9 mouse cellular contexts compared by ENCODE assay signal in the genomic region with DNA sequence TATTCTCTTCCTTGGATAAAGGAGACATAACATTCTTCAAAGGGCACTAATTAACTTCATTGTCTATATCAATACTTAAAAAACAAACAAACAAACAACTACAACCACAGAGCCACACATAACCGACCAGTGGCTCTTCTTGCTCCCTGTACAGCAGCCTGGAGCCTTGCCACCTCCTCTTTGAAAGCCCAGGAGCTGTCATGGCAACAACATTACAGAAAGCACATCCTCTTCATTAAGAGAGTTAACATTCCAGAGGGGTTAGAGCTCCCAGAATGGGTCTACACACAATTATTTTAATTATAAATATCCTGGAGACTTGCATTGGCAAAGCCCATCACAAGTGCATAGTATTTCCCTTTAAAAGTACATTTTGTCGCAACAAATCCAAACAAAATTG.
DNase-seq lines count a peak whose midpoint lies in the region; ATAC-seq and TF ChIP-seq lines count a peak whose summit lies in the region.
"Had no signal": no experiment of that assay in that cellular context is flagged by ENCODE, and none has a peak within 500 bp of the region (broad histone marks: within the 10 kb centered on the region; RNA-seq: fewer than 3 reads in every experiment).

No protein-coding gene starts in this region.

- DNase-seq in heart, postnatal 0 days (ENCODE audit: low spot score): peak; percentile 51
- DNase-seq in heart, embryonic 10.5 days (ENCODE audit: low spot score): no peak
- DNase-seq in right cerebral cortex, postnatal 10 days (ENCODE audit: low spot score in 2 of 2): peak; percentile 65 to 72
- no peak for DNase-seq in right cerebral cortex, postnatal 36 days (ENCODE audit: low spot score in 2 of 2)
- DNase-seq in retina, embryonic 14.5 days (ENCODE audit: low spot score): peak; percentile 62
- DNase-seq in adrenal gland, adult 18-20 months (ENCODE audit: low spot score in 2 of 2): no peak
- DNase-seq in spleen, postnatal 4 days (ENCODE audit: low spot score in 2 of 2): no peak
- DNase-seq: kidney, adult 11 months had no signal

- H3K27me3 ChIP-seq in heart, postnatal 0 days (ENCODE audit: control insufficient read depth, insufficient read depth, low read length): no peaks in the 10 kb centered on the region
- no peaks in the 10 kb centered on the region for H3K27me3 ChIP-seq in heart, embryonic 10.5 days (ENCODE audit: insufficient read depth, poor library complexity, severe bottlenecking)
- no peaks in the 10 kb centered on the region for H3K27me3 ChIP-seq in hindbrain, embryonic 15.5 days

- peaks cover 27% of the 10 kb centered on the region for H3K4me1 ChIP-seq in heart, postnatal 0 days (ENCODE audit: control insufficient read depth, insufficient read depth)
- peaks cover 9% of the 10 kb centered on the region; the same call in 1 of the 2 replicates for H3K4me1 ChIP-seq in heart, embryonic 10.5 days
- H3K4me1 ChIP-seq in hindbrain, embryonic 15.5 days (replicated peaks): peaks cover 13% of the 10 kb centered on the region

- no peak overlapping the region for H3K4me3 ChIP-seq in heart, postnatal 0 days (ENCODE audit: low read depth, low read length)
- H3K4me3 ChIP-seq in heart, embryonic 10.5 days: no peak overlapping the region
- no peak overlapping the region for H3K4me3 ChIP-seq in hindbrain, embryonic 15.5 days

- no peaks in the 10 kb centered on the region for H3K9me3 ChIP-seq in heart, postnatal 0 days (replicated peaks; ENCODE audit: control insufficient read depth, low read length)
- no peaks in the 10 kb centered on the region for H3K9me3 ChIP-seq in heart, embryonic 10.5 days
- no peaks in the 10 kb centered on the region for H3K9me3 ChIP-seq in hindbrain, embryonic 15.5 days

- no peak overlapping the region for H3K9ac ChIP-seq in heart, postnatal 0 days (replicated peaks; ENCODE audit: low read depth, low read length)
- no peak overlapping the region for H3K9ac ChIP-seq in hindbrain, embryonic 15.5 days

- WGBS in heart, postnatal 0 days: 45% methylated on average over 2 of the region's 2 CpGs
- 68% methylated on average over 2 of the region's 2 CpGs for WGBS in heart, embryonic 10.5 days
- WGBS in hindbrain, embryonic 15.5 days: 36% methylated on average over 2 of the region's 2 CpGs

- H3K27ac ChIP-seq in heart, postnatal 0 days (ENCODE audit: low read depth): no peak overlapping the region
- no peak overlapping the region for H3K27ac ChIP-seq in heart, embryonic 10.5 days
- 0 out of 2 replicates have a peak overlapping the region, but pooled peaks have one; percentile 30 for H3K27ac ChIP-seq in hindbrain, embryonic 15.5 days (replicated peaks)

- no peak for TF ChIP-seq CTCF in heart, postnatal 0 days (IDR thresholded peaks at IDR 0.05; ENCODE audit: low read depth)

- H3K36me3 ChIP-seq in heart, postnatal 0 days (replicated peaks; ENCODE audit: control insufficient read depth, insufficient read depth, low read length): peaks cover 20% of the 10 kb centered on the region
- H3K36me3 ChIP-seq in heart, embryonic 10.5 days: peaks cover 4% of the 10 kb centered on the region
- no peaks in the 10 kb centered on the region for H3K36me3 ChIP-seq in hindbrain, embryonic 15.5 days

- TF ChIP-seq EP300 in heart, postnatal 0 days (IDR thresholded peaks at IDR 0.05; ENCODE audit: low read depth): no peak

- peak; percentile 57; the same call in 1 of the 2 replicates for ATAC-seq in heart, postnatal 0 days (ENCODE audit: insufficient read depth, low read depth)
- ATAC-seq in hindbrain, embryonic 15.5 days (ENCODE audit: low FRiP score, low read depth): peak; percentile 84; the same call in 1 of the 2 replicates

- no peak overlapping the region for H3K4me2 ChIP-seq in heart, postnatal 0 days (ENCODE audit: low read depth, low read length)
- H3K4me2 ChIP-seq in hindbrain, embryonic 15.5 days: no peak overlapping the region

Comparison
In these comparisons a context has a peak if more than half of its experiments do, and no peak if none do; other contexts are left out.
1. DNase-seq: peak in heart, postnatal 0 days (single experiment), right cerebral cortex, postnatal 10 days (2 of 2) and retina, embryonic 14.5 days (single experiment); none in heart, embryonic 10.5 days (single experiment), right cerebral cortex, postnatal 36 days (0 of 2), adrenal gland, adult 18-20 months (0 of 2) and spleen, postnatal 4 days (0 of 2).